ENCODE assay signal across 15 mouse cellular contexts in the genomic region with DNA sequence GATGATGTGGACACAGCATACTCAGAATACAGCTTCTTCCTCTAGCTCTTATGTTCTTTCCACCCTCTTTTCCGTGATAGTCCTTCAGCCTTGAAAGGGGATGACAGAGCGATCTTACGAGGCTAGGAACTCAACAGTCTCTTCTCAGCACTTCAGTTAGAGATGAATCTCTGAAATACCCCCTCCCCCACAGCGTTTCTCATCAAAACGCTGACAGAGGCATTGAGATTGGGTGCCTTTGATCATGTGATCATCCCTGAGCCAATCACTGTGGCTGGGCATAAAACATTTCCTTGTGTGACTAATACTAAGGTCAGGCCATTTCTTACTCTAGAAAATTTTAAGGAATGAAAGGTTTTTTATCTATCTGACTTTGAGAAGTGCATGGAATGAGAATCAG. TPM values are rescaled to one million over a fixed set of nuclear protein-coding genes. Genes with fewer than 3 reads are reported as not detected.
DNase-seq lines count a peak whose midpoint lies in the region; ATAC-seq and TF ChIP-seq lines count a peak whose summit lies in the region.
"Had no signal": no experiment of that assay in that cellular context is flagged by ENCODE, and none has a peak within 500 bp of the region (broad histone marks: within the 10 kb centered on the region; RNA-seq: fewer than 3 reads in every experiment).

No protein-coding gene starts in this region.

- H3K79me2 ChIP-seq in C2C12 (ENCODE audit: control insufficient read depth, insufficient read depth): no peaks in the 10 kb centered on the region

- no peak for TF ChIP-seq CTCF in C2C12 (IDR thresholded peaks at IDR 0.05; ENCODE audit: control insufficient read depth, insufficient read depth, insufficient read length)
- TF ChIP-seq CTCF in gastrocnemius, adult 2 months (IDR thresholded peaks at IDR 0.05): no peak

- no peaks in the 10 kb centered on the region for H3K27me3 ChIP-seq in forebrain, embryonic 16.5 days (replicated peaks; ENCODE audit: control insufficient read depth, insufficient read depth, low read length)
- no peaks in the 10 kb centered on the region for H3K27me3 ChIP-seq in forebrain, embryonic 12.5 days
- H3K27me3 ChIP-seq in C2C12 (ENCODE audit: control insufficient read depth, insufficient read depth, insufficient read length): no peaks in the 10 kb centered on the region
- H3K27me3 ChIP-seq in midbrain, embryonic 14.5 days (ENCODE audit: control insufficient read depth, insufficient read depth, low read length): no peaks in the 10 kb centered on the region
- H3K27me3 ChIP-seq: stomach, embryonic 15.5 days had no signal

- no peak for ATAC-seq in forebrain, embryonic 16.5 days
- no peak for ATAC-seq in forebrain, embryonic 12.5 days (ENCODE audit: low FRiP score)
- ATAC-seq in midbrain, embryonic 14.5 days (ENCODE audit: low FRiP score, low TSS enrichment): peak; percentile 70; the same call in 1 of the 2 replicates
- ATAC-seq: inflammation-experienced regulatory T-cells, adult 6 months had no signal

- peak; percentile 41 for DNase-seq in adrenal gland, postnatal 10 days
- peak; percentile 64 for DNase-seq in midbrain, embryonic 14.5 days
- no peak for DNase-seq in gastrocnemius, adult 2 months
- DNase-seq in ovary, postnatal 14 days (ENCODE audit: low spot score): no peak
- no peak for DNase-seq in layer of hippocampus, adult 18-20 months (ENCODE audit: low spot score in 2 of 2)
- DNase-seq: cerebellum, adult 18-20 months; lung, adult 2 months had no signal

- intact Hi-C loops in gastrocnemius, adult 2 months (cut with DNase I): loop anchor here (5.0 kb wide), 1 partner anchor 236 kb away; no protein-coding TSS in a partner anchor

- no peak overlapping the region for H3K27ac ChIP-seq in forebrain, embryonic 16.5 days (ENCODE audit: low read length)
- H3K27ac ChIP-seq in forebrain, embryonic 12.5 days: no peak overlapping the region
- H3K27ac ChIP-seq in midbrain, embryonic 14.5 days (replicated peaks; ENCODE audit: low read depth, low read length): no peak overlapping the region
- no peak overlapping the region for H3K27ac ChIP-seq in gastrocnemius, adult 2 months
- H3K27ac ChIP-seq: heart, embryonic 13.5 days; kidney, postnatal 0 days; stomach, embryonic 15.5 days had no signal

- WGBS in forebrain, embryonic 16.5 days: 51% methylated on average over 5 of the region's 5 CpGs
- WGBS in forebrain, embryonic 12.5 days: 62% methylated on average over 5 of the region's 5 CpGs
- 63% methylated on average over 5 of the region's 5 CpGs for WGBS in midbrain, embryonic 14.5 days

- H3K4me2 ChIP-seq in forebrain, embryonic 16.5 days (ENCODE audit: low read length): peak overlapping the region; percentile 21; the same call in 1 of the 2 replicates
- no peak overlapping the region for H3K4me2 ChIP-seq in forebrain, embryonic 12.5 days
- peak overlapping the region; percentile 11 for H3K4me2 ChIP-seq in midbrain, embryonic 14.5 days (ENCODE audit: low read length)
- H3K4me2 ChIP-seq: heart, embryonic 13.5 days; stomach, embryonic 15.5 days had no signal

- H3K9me3 ChIP-seq in forebrain, embryonic 16.5 days (ENCODE audit: control insufficient read depth, low read length): no peaks in the 10 kb centered on the region
- H3K9me3 ChIP-seq in forebrain, embryonic 12.5 days: no peaks in the 10 kb centered on the region
- H3K9me3 ChIP-seq in midbrain, embryonic 14.5 days (ENCODE audit: control insufficient read depth, low read length): no peaks in the 10 kb centered on the region
- H3K9me3 ChIP-seq: heart, embryonic 13.5 days; stomach, embryonic 15.5 days had no signal

- no peak overlapping the region for H3K4me3 ChIP-seq in forebrain, embryonic 16.5 days (replicated peaks; ENCODE audit: low read length)
- H3K4me3 ChIP-seq in forebrain, embryonic 12.5 days (replicated peaks): no peak overlapping the region
- H3K4me3 ChIP-seq in C2C12 (ENCODE audit: insufficient read depth, poor library complexity, severe bottlenecking): no peak overlapping the region
- H3K4me3 ChIP-seq in midbrain, embryonic 14.5 days (replicated peaks; ENCODE audit: low read depth, low read length): no peak overlapping the region; the same call in 1 of the 2 replicates
- no peak overlapping the region for H3K4me3 ChIP-seq in gastrocnemius, adult 2 months
- H3K4me3 ChIP-seq: heart, embryonic 13.5 days; stomach, embryonic 15.5 days had no signal

- H3ac ChIP-seq in C2C12 (ENCODE audit: control insufficient read depth, insufficient read length, low read depth): no peak overlapping the region

- no peaks in the 10 kb centered on the region for H3K79me3 ChIP-seq in C2C12 (ENCODE audit: low read depth)

- H3K9ac ChIP-seq in forebrain, embryonic 16.5 days (replicated peaks; ENCODE audit: low read depth, low read length): no peak overlapping the region
- H3K9ac ChIP-seq in forebrain, embryonic 12.5 days: no peak overlapping the region
- no peak overlapping the region for H3K9ac ChIP-seq in midbrain, embryonic 14.5 days (replicated peaks; ENCODE audit: low read length)
- H3K9ac ChIP-seq: heart, embryonic 13.5 days; stomach, embryonic 15.5 days had no signal

- no peaks in the 10 kb centered on the region for H3K4me1 ChIP-seq in forebrain, embryonic 16.5 days (replicated peaks; ENCODE audit: control insufficient read depth, insufficient read depth, low read length)
- H3K4me1 ChIP-seq in forebrain, embryonic 12.5 days: no peaks in the 10 kb centered on the region
- no peaks in the 10 kb centered on the region for H3K4me1 ChIP-seq in midbrain, embryonic 14.5 days (ENCODE audit: control insufficient read depth, insufficient read depth, low read length)
- H3K4me1 ChIP-seq: heart, embryonic 13.5 days; stomach, embryonic 15.5 days had no signal

- H3K36me3 ChIP-seq in forebrain, embryonic 16.5 days (ENCODE audit: control insufficient read depth, insufficient read depth): no peaks in the 10 kb centered on the region
- H3K36me3 ChIP-seq in forebrain, embryonic 12.5 days (replicated peaks): no peaks in the 10 kb centered on the region
- no peaks in the 10 kb centered on the region for H3K36me3 ChIP-seq in C2C12 (ENCODE audit: control insufficient read depth, insufficient read depth)
- H3K36me3 ChIP-seq in midbrain, embryonic 14.5 days (ENCODE audit: control insufficient read depth, insufficient read depth, low read length): no peaks in the 10 kb centered on the region
- H3K36me3 ChIP-seq: heart, embryonic 13.5 days; stomach, embryonic 15.5 days had no signal

TF ChIP-seq in C2C12, 6 proteins besides CTCF, POLR2A, EP300 and RAD21:
- TF ChIP-seq MYOG (IDR thresholded peaks at IDR 0.05; ENCODE audit: control insufficient read depth, extremely low read depth, insufficient read length) (no peak), MAX (IDR thresholded peaks at IDR 0.05) (no peak), USF1 (IDR thresholded peaks at IDR 0.05; ENCODE audit: low read depth) (peak; percentile 82)

RNA-seq across cellular contexts. Expression of a gene that starts 20.3 kb away (rescaled TPM):
- polyA plus RNA-seq in forebrain, embryonic 16.5 days (2015; fragmentation: Nextera tagmentation; extraction: Ambion mirVana): 1.1 and 1.2 TPM in 2 replicates
- polyA plus RNA-seq in forebrain, embryonic 12.5 days (2016; fragmentation: Nextera tagmentation; extraction: Ambion mirVana): 2.8 and 3.4 TPM in 2 replicates
- 0.04 TPM for polyA plus RNA-seq in C2C12 (2012; fragmentation: generic; extraction: Trizol)
- total RNA-seq in adrenal gland, postnatal 10 days (2021): 1 to 10 TPM; 1.0 TPM
- 0.30 and 0.58 TPM in 2 replicates for polyA plus RNA-seq in midbrain, embryonic 14.5 days (2014; fragmentation: Nextera tagmentation; extraction: Ambion mirVana)
- total RNA-seq in gastrocnemius, adult 2 months (2021): 1 to 10 TPM in 1 of 2 experiments, under 1 TPM in 1; 0.78 to 3.0 TPM
- total RNA-seq in layer of hippocampus, adult 18-20 months (2021): 1 to 10 TPM; 2.2 to 2.9 TPM
- total RNA-seq: megakaryocyte-erythroid progenitor cell, adult 5-6 weeks had no signal
- polyA plus RNA-seq: inflammation-experienced regulatory T-cells, adult 6 months had no signal

Comparison
In these comparisons a context has a peak if more than half of its experiments do, and no peak if none do; other contexts are left out.
1. DNase-seq: peak in adrenal gland, postnatal 10 days (single experiment) and midbrain, embryonic 14.5 days (single experiment); none in gastrocnemius, adult 2 months (single experiment), ovary, postnatal 14 days (single experiment) and layer of hippocampus, adult 18-20 months (0 of 2).